Mouse (Mus musculus): Measurements from ENCODE around the gene Pafah1b2. TPM values are rescaled to one million over a fixed set of nuclear protein-coding genes. Genes with fewer than 3 reads are reported as not detected.
A peak's percentile ranks its signal among the peaks of the same experiment; 100 is the strongest.

Pafah1b2 gene
- polyA plus RNA-seq, 1 experiment from 2014 or later: 82.8 TPM

GRCm38 (mm10) chr9:46004529-46004928 lies 8.0 kb downstream of the Pafah1b2 start:
- no peak for DNase-seq (ENCODE audit: low spot score)
- Histone ChIP-seq H3K4me1 (ENCODE audit: insufficient read depth, low read depth, low read length) (no peaks in the 10 kb centered on the region), H3K27me3 (replicated peaks; ENCODE audit: insufficient read depth, low read length) (no peaks in the 10 kb centered on the region), H3K9me3 (ENCODE audit: low read length) (no peaks in the 10 kb centered on the region), H3K4me2 (replicated peaks; ENCODE audit: low read depth, low read length) (no peak overlapping the region), H3K27ac (ENCODE audit: low read length) (no peak overlapping the region), H3K4me3 (ENCODE audit: low read depth, low read length) (no peak overlapping the region), H3K9ac (replicated peaks; ENCODE audit: low read depth) (no peak overlapping the region), H3K36me3 (ENCODE audit: insufficient read depth, low read length) (no peaks in the 10 kb centered on the region)
- WGBS: 59% methylated on average over 3 of the region's 3 CpGs
- no peak for TF ChIP-seq CTCF (IDR thresholded peaks at IDR 0.05)
- no peak for TF ChIP-seq EP300 (IDR thresholded peaks at IDR 0.05)
- ATAC-seq: no peak

GRCm38 (mm10) chr9:46003729-46004128 lies 8.8 kb downstream of the Pafah1b2 start:
- TF ChIP-seq EP300 (IDR thresholded peaks at IDR 0.05): no peak
- TF ChIP-seq CTCF (IDR thresholded peaks at IDR 0.05): peak; percentile 90
- Histone ChIP-seq H3K9ac (replicated peaks; ENCODE audit: low read depth) (no peak overlapping the region), H3K4me1 (ENCODE audit: insufficient read depth, low read depth, low read length) (no peaks in the 10 kb centered on the region), H3K36me3 (ENCODE audit: insufficient read depth, low read length) (no peaks in the 10 kb centered on the region), H3K9me3 (ENCODE audit: low read length) (no peaks in the 10 kb centered on the region), H3K27ac (ENCODE audit: low read length) (no peak overlapping the region), H3K27me3 (replicated peaks; ENCODE audit: insufficient read depth, low read length) (no peaks in the 10 kb centered on the region), H3K4me2 (replicated peaks; ENCODE audit: low read depth, low read length) (no peak overlapping the region), H3K4me3 (ENCODE audit: low read depth, low read length) (no peak overlapping the region)
- WGBS: 7% methylated on average over 7 of the region's 7 CpGs
- ATAC-seq: no peak
- DNase-seq (ENCODE audit: low spot score): peak; percentile 82

- 64% methylated on average over 4 of the region's 4 CpGs for WGBS
- ATAC-seq: no peak
- no peak for TF ChIP-seq EP300 (IDR thresholded peaks at IDR 0.05)
- TF ChIP-seq CTCF (IDR thresholded peaks at IDR 0.05): no peak
- H3K36me3 ChIP-seq (ENCODE audit: insufficient read depth, low read length): no peaks in the 10 kb centered on the region
- no peaks in the 10 kb centered on the region for H3K4me1 ChIP-seq (ENCODE audit: insufficient read depth, low read depth, low read length)
- H3K27ac ChIP-seq (ENCODE audit: low read length): no peak overlapping the region
- no peak for DNase-seq (ENCODE audit: low spot score)
- no peaks in the 10 kb centered on the region for H3K27me3 ChIP-seq (replicated peaks; ENCODE audit: insufficient read depth, low read length)
- no peak overlapping the region for H3K4me2 ChIP-seq (replicated peaks; ENCODE audit: low read depth, low read length)
- no peak overlapping the region for H3K9ac ChIP-seq (replicated peaks; ENCODE audit: low read depth)
- no peak overlapping the region for H3K4me3 ChIP-seq (ENCODE audit: low read depth, low read length)
- H3K9me3 ChIP-seq (ENCODE audit: low read length): no peaks in the 10 kb centered on the region
Measured at GRCm38 (mm10) chr9:45999009-45999408, 13.5 kb downstream of the Pafah1b2 start.

GRCm38 (mm10) chr9:45985229-45985567 lies 27.3 kb downstream of the Pafah1b2 start:
- DNase-seq (ENCODE audit: low spot score) (peak; percentile 87), ATAC-seq (peak; percentile 76)
- no peaks in the 10 kb centered on the region for H3K9me3 ChIP-seq (ENCODE audit: low read length)
- H3K4me1 ChIP-seq (ENCODE audit: insufficient read depth, low read depth, low read length): no peaks in the 10 kb centered on the region; the same call in 1 of the 2 replicates
- H3K36me3 ChIP-seq (ENCODE audit: insufficient read depth, low read length): no peaks in the 10 kb centered on the region
- H3K27me3 ChIP-seq (replicated peaks; ENCODE audit: insufficient read depth, low read length): no peaks in the 10 kb centered on the region
- TF ChIP-seq CTCF (IDR thresholded peaks at IDR 0.05): no peak
- TF ChIP-seq EP300 (IDR thresholded peaks at IDR 0.05): 0 out of 2 replicates have a peak, but pooled peaks have one; percentile 10
- under 1% methylated on average over 4 of the region's 4 CpGs for WGBS
- H3K27ac ChIP-seq (ENCODE audit: low read length): peak overlapping the region; percentile 93
- H3K4me2 ChIP-seq (replicated peaks; ENCODE audit: low read depth, low read length): peak overlapping the region; percentile 75
- peak overlapping the region; percentile 94 for H3K4me3 ChIP-seq (ENCODE audit: low read depth, low read length)
- H3K9ac ChIP-seq (replicated peaks; ENCODE audit: low read depth): peak overlapping the region; percentile 82

- DNase-seq (ENCODE audit: low spot score) (peak; percentile 91), ATAC-seq (peak; percentile 92)
- Histone ChIP-seq H3K9ac (replicated peaks; ENCODE audit: low read depth) (peak overlapping the region; percentile 82), H3K4me2 (replicated peaks; ENCODE audit: low read depth, low read length) (peak overlapping the region; percentile 75), H3K36me3 (ENCODE audit: insufficient read depth, low read length) (no peaks in the 10 kb centered on the region), H3K4me1 (ENCODE audit: insufficient read depth, low read depth, low read length) (no peaks in the 10 kb centered on the region; the same call in 1 of the 2 replicates), H3K9me3 (ENCODE audit: low read length) (no peaks in the 10 kb centered on the region), H3K27ac (ENCODE audit: low read length) (peak overlapping the region; percentile 93), H3K27me3 (replicated peaks; ENCODE audit: insufficient read depth, low read length) (no peaks in the 10 kb centered on the region), H3K4me3 (ENCODE audit: low read depth, low read length) (peak overlapping the region; percentile 94)
- TF ChIP-seq EP300 (IDR thresholded peaks at IDR 0.05) (no peak), CTCF (IDR thresholded peaks at IDR 0.05) (no peak)
- WGBS: under 1% methylated on average over 60 of the region's 76 CpGs
Measured at GRCm38 (mm10) chr9:45984409-45985228, 27.9 kb downstream of the Pafah1b2 start.

GRCm38 (mm10) chr9:45983676-45984408 lies 28.6 kb downstream of the Pafah1b2 start:
- Histone ChIP-seq H3K27ac (ENCODE audit: low read length) (peak overlapping the region; percentile 93), H3K36me3 (ENCODE audit: insufficient read depth, low read length) (no peaks in the 10 kb centered on the region), H3K9ac (replicated peaks; ENCODE audit: low read depth) (peak overlapping the region; percentile 82), H3K27me3 (replicated peaks; ENCODE audit: insufficient read depth, low read length) (no peaks in the 10 kb centered on the region), H3K4me3 (ENCODE audit: low read depth, low read length) (peak overlapping the region; percentile 94), H3K4me1 (ENCODE audit: insufficient read depth, low read depth, low read length) (no peaks in the 10 kb centered on the region; the same call in 1 of the 2 replicates), H3K4me2 (replicated peaks; ENCODE audit: low read depth, low read length) (peak overlapping the region; percentile 75), H3K9me3 (ENCODE audit: low read length) (no peaks in the 10 kb centered on the region)
- DNase-seq (ENCODE audit: low spot score): peak; percentile 42
- peak; percentile 53 for TF ChIP-seq CTCF (IDR thresholded peaks at IDR 0.05)
- no peak for TF ChIP-seq EP300 (IDR thresholded peaks at IDR 0.05)
- WGBS: 1% methylated on average over 23 of the region's 23 CpGs
- ATAC-seq: peak; percentile 20

All from lung, postnatal 0 days (tissue).